Mouse (Mus musculus) kidney, embryonic 15.5 days (tissue): ENCODE results near the gene Tjap1. TPM values are rescaled to one million over a fixed set of nuclear protein-coding genes. Genes with fewer than 3 reads are reported as not detected.

ENCODE experiments used
- ATAC-seq: fragments of 200-750 bp; cut with Nextera tagmentation; replicated peaks from 2 replicates; pipeline ENCODE4 v1.8.0; 2017; ENCODE audit warnings: moderate TSS enrichment; ENCODE audit not compliant: low FRiP score
- H3K27ac ChIP-seq: fragments of 300-500 bp; sonication (generic); 2 replicates; pipeline ENCODE4 v1.5.1; 2015; ENCODE audit warnings: mild to moderate bottlenecking, inconsistent platforms
- H3K27me3 ChIP-seq: fragments of 300-500 bp; sonication (generic); 2 replicates; pipeline ENCODE4 v1.6.1; 2015; ENCODE audit warnings: inconsistent platforms
- H3K36me3 ChIP-seq: fragments of 300-500 bp; sonication (generic); 2 replicates; pipeline ENCODE4 v1.6.1; 2015; ENCODE audit warnings: inconsistent platforms
- H3K4me1 ChIP-seq: fragments of 300-500 bp; sonication (generic); 2 replicates; pipeline ENCODE4 v1.6.1; 2015; ENCODE audit warnings: inconsistent platforms
- H3K4me2 ChIP-seq: fragments of 300-500 bp; sonication (generic); 2 replicates; pipeline ENCODE4 v1.6.1; 2015; ENCODE audit warnings: moderate library complexity, mild to moderate bottlenecking, inconsistent platforms
- H3K4me3 ChIP-seq: fragments of 300-500 bp; sonication (generic); replicated peaks from 2 replicates; pipeline ENCODE4 v1.5.1; 2015; ENCODE audit warnings: mild to moderate bottlenecking, inconsistent platforms
- H3K9ac ChIP-seq: fragments of 300-500 bp; sonication (generic); 2 replicates; pipeline ENCODE4 v1.6.1; 2015; ENCODE audit warnings: mild to moderate bottlenecking, inconsistent platforms
- H3K9me3 ChIP-seq: fragments of 300-500 bp; sonication (generic); replicated peaks from 2 replicates; pipeline ENCODE4 v1.6.1; 2016; ENCODE audit warnings: inconsistent platforms
- WGBS: fragments of 180-500 bp; shearing (Covaris S2); methylation state at CpG from one replicate; pipeline ENCODE4 v1.1.7; 2015; ENCODE audit warnings: mixed read lengths; 5-methylcytosine and 5-hydroxymethylcytosine counted together
- polyA plus RNA-seq: library from polyadenylated mRNA; unstranded; fragments of >200 nt; fragmentation: Nextera tagmentation; extraction: Ambion mirVana; gene quantifications from 2 replicates; pipeline ENCODE4 v1.2.1, GENCODE M21; 2015

Tjap1 gene
- polyA plus RNA-seq, 1 experiment from 2014 or later: 47.7 TPM

DNA sequence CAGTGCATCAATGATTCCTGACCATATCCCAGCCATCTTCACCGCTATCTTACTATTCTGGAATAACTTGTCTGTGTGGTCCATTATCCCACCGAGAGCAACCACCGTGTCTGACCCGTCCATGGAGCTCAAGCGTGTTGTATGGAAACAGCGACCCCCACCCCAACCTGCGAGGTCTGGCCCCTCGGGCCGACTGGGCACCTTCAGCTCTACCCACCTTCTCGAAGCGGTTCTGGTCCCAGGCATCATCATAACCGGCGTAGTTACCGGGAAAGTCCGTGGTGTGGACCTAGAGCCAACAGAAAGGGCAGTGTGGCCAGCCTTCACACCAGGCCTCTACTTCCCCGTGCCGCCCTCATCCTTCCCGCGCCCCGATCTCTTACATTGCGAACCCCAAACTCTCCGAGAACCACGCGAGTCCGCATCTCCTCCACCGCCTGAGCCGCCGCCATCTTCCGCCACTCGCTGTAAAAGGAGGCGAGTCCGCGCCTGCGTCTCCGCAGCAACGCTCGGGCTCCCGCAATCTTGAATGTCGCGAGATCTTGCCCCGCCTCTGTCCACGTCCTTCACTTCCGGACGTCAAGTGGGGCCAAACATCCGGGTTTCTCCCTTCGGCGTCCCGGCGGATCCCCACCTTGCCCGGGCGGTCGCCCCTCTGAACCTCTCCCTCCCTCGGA lies 35.2 kb downstream of the Tjap1 start, which contains the start of the genes Polr1c and Yipf3:
Gene Polr1c (minus strand): TSS at position 543 of the 677 bp plus-strand sequence.
Gene Yipf3 (plus strand): TSS at position 569 of the 677 bp plus-strand sequence.
- peak within 1 kb of the TSS; percentile 89 for H3K4me2 ChIP-seq
- no peaks in the 10 kb centered on the region for H3K27me3 ChIP-seq
- peak within 1 kb of the TSS; percentile 73 for H3K27ac ChIP-seq
- peaks cover 25% of the 10 kb centered on the region for H3K4me1 ChIP-seq
- peak; percentile 90 for ATAC-seq
- peaks cover 72% of the 10 kb centered on the region for H3K36me3 ChIP-seq
- under 1% methylated on average over 53 of the region's 53 CpGs for WGBS
- H3K9ac ChIP-seq: peak within 1 kb of the TSS; percentile 93
- no peaks in the 10 kb centered on the region for H3K9me3 ChIP-seq
- H3K4me3 ChIP-seq: peak within 1 kb of the TSS; percentile 67

DNA sequence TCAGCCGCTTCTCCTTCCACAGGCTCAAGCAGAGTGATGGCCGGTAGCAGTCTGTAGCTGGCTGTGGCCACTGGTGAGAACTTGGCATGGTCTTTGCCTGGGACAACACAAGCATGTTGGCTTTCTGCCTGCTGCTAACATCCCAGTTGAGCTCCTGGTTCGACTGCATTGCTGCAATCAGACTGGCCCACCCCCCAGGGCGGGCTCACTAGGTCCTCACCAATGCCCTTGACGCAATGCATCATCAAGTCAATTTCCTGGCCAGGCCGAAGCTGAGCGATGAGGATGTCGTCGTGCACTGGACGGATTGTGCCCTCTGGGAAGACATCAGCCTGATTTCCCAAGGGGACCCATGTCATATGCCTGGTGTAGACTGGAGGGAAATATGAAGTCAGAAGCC lies 38.2 kb downstream of the Tjap1 start:
- 0 out of 2 replicates have a peak overlapping the region, but pooled peaks have one; percentile 22 for H3K27ac ChIP-seq
- no peaks in the 10 kb centered on the region for H3K9me3 ChIP-seq
- H3K4me3 ChIP-seq: no peak overlapping the region
- H3K4me2 ChIP-seq: no peak overlapping the region
- H3K4me1 ChIP-seq: peaks cover 25% of the 10 kb centered on the region
- H3K36me3 ChIP-seq: peaks cover 73% of the 10 kb centered on the region
- no peak overlapping the region for H3K9ac ChIP-seq
- 69% methylated on average over 10 of the region's 10 CpGs for WGBS
- H3K27me3 ChIP-seq: no peaks in the 10 kb centered on the region
- no peak for ATAC-seq

DNA sequence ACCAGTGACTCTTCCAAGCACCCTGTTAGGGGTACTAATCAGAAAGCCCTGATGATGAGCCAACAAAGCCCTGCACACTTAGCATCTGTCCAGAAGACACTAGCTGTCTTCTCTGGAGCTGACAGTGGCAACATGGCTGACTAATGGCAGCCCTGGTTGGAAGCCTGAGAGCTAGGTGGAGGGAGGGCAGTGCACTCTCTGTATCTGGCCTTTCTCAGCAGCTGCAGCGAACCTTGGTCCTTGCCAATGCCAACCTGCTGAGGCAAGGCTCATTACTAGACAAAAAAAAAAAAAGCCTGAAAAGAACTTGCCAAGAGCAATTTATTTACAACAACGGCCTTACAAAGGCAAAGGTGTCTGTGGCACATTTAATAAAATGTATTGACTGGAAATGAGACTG lies 39.2 kb downstream of the Tjap1 start:
- no peaks in the 10 kb centered on the region for H3K27me3 ChIP-seq
- H3K9me3 ChIP-seq: no peaks in the 10 kb centered on the region
- peaks cover 15% of the 10 kb centered on the region for H3K4me1 ChIP-seq
- H3K27ac ChIP-seq: no peak overlapping the region
- WGBS: 81% methylated on average over 2 of the region's 2 CpGs
- no peak overlapping the region for H3K4me2 ChIP-seq
- H3K9ac ChIP-seq: no peak overlapping the region
- no peak for ATAC-seq
- peaks cover 77% of the 10 kb centered on the region for H3K36me3 ChIP-seq
- H3K4me3 ChIP-seq: no peak overlapping the region

DNA sequence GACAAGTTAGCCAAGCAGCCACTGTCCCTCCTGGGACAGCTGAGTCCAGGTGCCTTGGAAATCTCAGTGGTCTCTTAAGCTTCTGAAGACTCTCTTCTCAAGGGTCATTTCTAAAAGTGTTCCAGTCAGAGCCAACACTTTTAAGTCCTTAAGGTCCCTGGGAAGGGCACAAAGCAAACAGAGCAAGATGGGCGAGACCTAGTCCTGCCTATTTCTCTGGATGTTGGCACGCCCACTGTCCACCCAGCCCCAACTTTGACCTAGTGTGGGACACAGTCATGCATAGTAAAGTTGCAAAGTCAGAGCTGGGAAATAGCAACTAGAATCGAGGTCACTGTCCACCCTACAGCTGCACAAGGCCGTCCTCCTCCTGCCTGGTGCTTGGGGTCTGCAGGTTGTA lies 39.8 kb downstream of the Tjap1 start:
- 79% methylated on average over 4 of the region's 4 CpGs for WGBS

DNA sequence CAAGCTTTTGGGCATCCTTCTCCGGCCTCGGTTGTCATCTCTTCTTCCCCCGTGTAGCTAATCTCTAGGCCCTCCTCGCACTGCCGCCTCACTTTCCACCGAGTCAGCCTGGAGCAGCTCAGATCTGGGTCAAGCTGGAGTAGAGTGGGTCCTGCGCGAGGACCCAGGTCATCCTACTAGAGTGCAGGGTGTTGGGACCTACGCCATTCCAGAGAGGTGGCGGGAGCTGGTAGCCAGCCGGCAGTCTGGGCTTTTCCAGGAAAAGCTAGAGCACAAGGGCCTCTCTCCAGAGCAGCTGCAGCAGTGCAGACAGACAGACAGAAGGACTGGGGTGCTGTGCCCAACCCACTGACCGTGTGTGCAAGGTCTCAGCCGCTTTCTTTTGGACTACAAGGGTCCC lies 40.6 kb downstream of the Tjap1 start:
- no peak overlapping the region for H3K4me2 ChIP-seq
- 86% methylated on average over 13 of the region's 13 CpGs for WGBS
- ATAC-seq: no peak
- no peak overlapping the region for H3K4me3 ChIP-seq
- H3K27ac ChIP-seq: no peak overlapping the region
- peaks cover 90% of the 10 kb centered on the region for H3K36me3 ChIP-seq
- H3K27me3 ChIP-seq: no peaks in the 10 kb centered on the region
- H3K9me3 ChIP-seq: no peaks in the 10 kb centered on the region
- no peak overlapping the region for H3K9ac ChIP-seq
- H3K4me1 ChIP-seq: peaks cover 14% of the 10 kb centered on the region

More for the DNA sequence above, 39.8 kb downstream of the Tjap1 start:
- peaks cover 83% of the 10 kb centered on the region for H3K36me3 ChIP-seq
- peaks cover 14% of the 10 kb centered on the region for H3K4me1 ChIP-seq
- H3K27me3 ChIP-seq: no peaks in the 10 kb centered on the region
- H3K9ac ChIP-seq: no peak overlapping the region
- H3K9me3 ChIP-seq: no peaks in the 10 kb centered on the region
- H3K27ac ChIP-seq: no peak overlapping the region
- H3K4me2 ChIP-seq: no peak overlapping the region
- H3K4me3 ChIP-seq: no peak overlapping the region
- no peak for ATAC-seq

DNA sequence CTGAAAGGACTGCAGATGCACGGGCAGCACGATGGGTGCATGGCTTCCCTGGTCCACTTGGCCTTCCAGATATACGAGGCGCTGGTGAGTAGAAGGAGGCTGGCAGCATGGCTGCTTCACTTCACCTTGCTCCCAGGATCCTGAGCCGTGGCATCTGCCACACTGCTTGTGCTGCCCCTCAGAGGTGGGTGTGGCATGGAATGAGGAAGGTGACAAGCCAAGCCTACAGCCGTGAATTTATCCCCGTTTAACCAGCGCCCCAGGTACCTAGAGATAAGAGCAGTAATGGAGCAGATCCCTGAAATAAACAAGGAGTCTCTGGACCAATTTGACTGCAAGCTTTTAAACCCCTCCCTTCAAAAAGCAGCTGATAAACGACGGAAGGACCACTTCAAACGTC lies 41.4 kb downstream of the Tjap1 start:
- H3K9me3 ChIP-seq: no peaks in the 10 kb centered on the region
- H3K9ac ChIP-seq: no peak overlapping the region
- H3K4me3 ChIP-seq: no peak overlapping the region
- peaks cover 98% of the 10 kb centered on the region for H3K36me3 ChIP-seq
- no peak for ATAC-seq
- 76% methylated on average over 11 of the region's 11 CpGs for WGBS
- no peaks in the 10 kb centered on the region for H3K27me3 ChIP-seq
- H3K27ac ChIP-seq: no peak overlapping the region
- peaks cover 6% of the 10 kb centered on the region for H3K4me1 ChIP-seq
- no peak overlapping the region for H3K4me2 ChIP-seq

DNA sequence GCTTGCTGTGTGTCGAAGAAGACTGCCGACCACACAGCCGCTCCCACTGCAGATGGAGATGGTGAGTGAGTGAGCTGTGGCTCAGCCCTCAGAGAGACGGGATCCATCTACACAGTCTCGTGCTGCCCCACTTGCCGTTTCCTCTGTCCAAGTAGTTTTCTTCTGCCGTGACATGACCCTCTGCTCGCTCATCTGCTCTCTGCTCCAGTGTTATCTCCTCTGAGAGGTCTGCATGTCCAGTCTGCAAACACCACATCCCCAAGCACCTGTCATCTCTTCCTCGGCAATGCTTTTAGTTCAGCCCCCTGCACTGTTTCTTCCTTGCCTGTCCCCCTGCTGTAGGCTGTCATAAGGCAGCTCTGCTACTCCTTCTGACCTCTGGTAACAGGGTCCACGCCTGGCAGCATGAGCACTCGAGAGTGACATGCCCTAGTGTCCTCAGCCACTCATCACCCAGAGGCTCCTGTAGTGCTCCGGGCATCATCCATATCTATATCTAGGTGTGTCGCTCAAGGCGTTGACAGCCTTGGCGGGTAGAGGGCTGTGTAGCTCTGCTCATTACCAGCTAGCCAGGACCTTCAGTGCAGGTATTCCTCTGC lies 43.2 kb downstream of the Tjap1 start:
- H3K4me2 ChIP-seq: no peak overlapping the region
- no peak overlapping the region for H3K9ac ChIP-seq
- H3K4me1 ChIP-seq: no peaks in the 10 kb centered on the region
- ATAC-seq: no peak
- H3K27me3 ChIP-seq: no peaks in the 10 kb centered on the region
- H3K36me3 ChIP-seq: peaks cover 93% of the 10 kb centered on the region
- H3K9me3 ChIP-seq: no peaks in the 10 kb centered on the region
- WGBS: 90% methylated on average over 15 of the region's 15 CpGs
- H3K4me3 ChIP-seq: no peak overlapping the region
- H3K27ac ChIP-seq: no peak overlapping the region

DNA sequence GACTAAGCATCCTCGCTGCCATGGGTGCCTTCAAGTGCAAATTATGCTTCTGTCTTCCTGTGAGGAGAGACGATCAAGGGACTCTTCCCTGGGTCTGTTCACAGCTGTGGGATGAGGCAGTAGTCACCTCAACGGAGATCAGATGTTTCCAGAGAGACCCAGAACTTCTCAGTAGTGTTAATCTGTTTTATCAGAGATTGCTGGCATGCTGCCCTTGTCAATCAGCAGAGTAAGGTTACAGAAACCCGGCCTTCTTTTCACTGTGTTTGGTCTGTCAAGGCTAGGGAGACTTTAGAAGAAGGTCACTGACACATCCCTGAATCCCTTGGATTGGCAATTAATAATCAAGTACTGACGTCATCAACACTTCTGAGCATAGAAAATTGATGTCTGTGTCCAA lies 45.3 kb downstream of the Tjap1 start:
- no peaks in the 10 kb centered on the region for H3K27me3 ChIP-seq
- no peak overlapping the region for H3K9ac ChIP-seq
- no peaks in the 10 kb centered on the region for H3K4me1 ChIP-seq
- no peak overlapping the region for H3K4me3 ChIP-seq
- H3K36me3 ChIP-seq: peaks cover 92% of the 10 kb centered on the region
- WGBS: 83% methylated on average over 5 of the region's 5 CpGs
- ATAC-seq: no peak
- H3K27ac ChIP-seq: no peak overlapping the region
- no peaks in the 10 kb centered on the region for H3K9me3 ChIP-seq
- H3K4me2 ChIP-seq: no peak overlapping the region

DNA sequence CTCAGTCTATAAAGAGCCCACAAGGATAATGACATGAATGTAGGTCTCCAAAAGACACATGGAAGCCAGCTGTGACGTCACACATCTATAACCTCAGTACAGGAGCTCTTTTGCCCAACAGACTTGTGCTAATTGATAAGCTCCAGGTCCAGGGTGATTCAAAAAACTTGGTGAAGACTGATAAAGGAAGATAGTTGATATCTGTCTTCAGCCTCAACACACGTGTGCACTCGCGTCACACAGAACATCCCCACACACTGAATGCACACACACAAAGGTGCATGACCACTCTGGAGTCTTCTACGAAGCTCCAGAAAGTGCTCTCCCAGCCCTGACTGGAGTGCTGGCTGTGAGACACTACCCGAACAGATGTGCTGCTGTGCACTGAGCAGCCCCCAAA lies 45.7 kb downstream of the Tjap1 start:
- H3K36me3 ChIP-seq: peaks cover 91% of the 10 kb centered on the region
- no peak overlapping the region for H3K4me2 ChIP-seq
- 91% methylated on average over 6 of the region's 6 CpGs for WGBS
- no peak overlapping the region for H3K27ac ChIP-seq
- no peaks in the 10 kb centered on the region for H3K9me3 ChIP-seq
- H3K4me3 ChIP-seq: no peak overlapping the region
- H3K27me3 ChIP-seq: no peaks in the 10 kb centered on the region
- no peak for ATAC-seq
- H3K9ac ChIP-seq: no peak overlapping the region
- no peaks in the 10 kb centered on the region for H3K4me1 ChIP-seq

DNA sequence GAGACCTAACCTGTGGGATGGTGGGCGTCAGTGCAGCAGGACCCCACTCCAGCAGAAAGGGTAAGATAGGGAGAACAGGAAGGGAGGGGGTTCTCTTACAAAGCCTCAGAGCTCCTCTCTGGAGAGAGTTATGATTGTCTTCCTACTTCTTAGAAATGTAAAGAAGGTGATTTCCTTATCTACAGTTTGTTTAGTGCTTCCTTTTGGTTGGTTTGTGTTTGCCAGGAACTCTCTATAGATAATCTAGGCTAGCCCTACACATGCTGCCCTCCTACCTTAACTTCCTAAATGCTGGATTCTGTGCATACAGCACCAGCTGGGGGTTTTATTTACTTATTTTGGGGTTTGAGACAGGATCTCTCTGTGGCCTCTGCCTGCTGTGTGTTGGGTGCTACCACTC lies 46.8 kb downstream of the Tjap1 start:
- peaks cover 89% of the 10 kb centered on the region for H3K36me3 ChIP-seq
- no peak overlapping the region for H3K9ac ChIP-seq
- WGBS: 92% methylated on average over 1 of the region's 1 CpGs

DNA sequence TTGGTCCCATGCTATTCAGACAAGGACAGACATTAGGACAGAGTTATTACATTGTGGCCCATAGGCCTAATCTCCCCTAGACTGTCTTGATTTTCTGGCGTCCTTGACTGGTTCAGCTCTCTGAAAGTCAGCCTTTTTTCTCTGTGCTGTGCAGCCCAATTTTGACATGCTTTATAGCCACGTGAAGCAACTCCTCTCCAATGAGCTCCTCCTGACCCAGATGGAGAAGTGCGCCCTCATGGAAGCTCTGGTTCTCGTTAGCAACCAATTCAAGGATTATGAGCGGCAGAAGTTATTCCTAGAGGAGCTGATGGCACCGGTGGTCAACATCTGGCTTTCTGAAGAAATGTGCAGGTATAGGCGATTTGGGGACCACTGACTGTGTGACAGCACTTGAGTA lies 55.2 kb downstream of the Tjap1 start:
- WGBS: 91% methylated on average over 7 of the region's 7 CpGs
- no peaks in the 10 kb centered on the region for H3K4me1 ChIP-seq
- no peak overlapping the region for H3K27ac ChIP-seq
- no peak overlapping the region for H3K4me3 ChIP-seq
- no peaks in the 10 kb centered on the region for H3K9me3 ChIP-seq
- no peak overlapping the region for H3K4me2 ChIP-seq
- H3K36me3 ChIP-seq: peaks cover 97% of the 10 kb centered on the region
- no peak for ATAC-seq
- H3K9ac ChIP-seq: no peak overlapping the region
- H3K27me3 ChIP-seq: no peaks in the 10 kb centered on the region

More for the DNA sequence above, 46.8 kb downstream of the Tjap1 start:
- H3K4me3 ChIP-seq: no peak overlapping the region
- H3K9me3 ChIP-seq: no peaks in the 10 kb centered on the region
- H3K27me3 ChIP-seq: no peaks in the 10 kb centered on the region
- ATAC-seq: no peak
- no peaks in the 10 kb centered on the region for H3K4me1 ChIP-seq
- no peak overlapping the region for H3K4me2 ChIP-seq
- H3K27ac ChIP-seq: no peak overlapping the region

DNA sequence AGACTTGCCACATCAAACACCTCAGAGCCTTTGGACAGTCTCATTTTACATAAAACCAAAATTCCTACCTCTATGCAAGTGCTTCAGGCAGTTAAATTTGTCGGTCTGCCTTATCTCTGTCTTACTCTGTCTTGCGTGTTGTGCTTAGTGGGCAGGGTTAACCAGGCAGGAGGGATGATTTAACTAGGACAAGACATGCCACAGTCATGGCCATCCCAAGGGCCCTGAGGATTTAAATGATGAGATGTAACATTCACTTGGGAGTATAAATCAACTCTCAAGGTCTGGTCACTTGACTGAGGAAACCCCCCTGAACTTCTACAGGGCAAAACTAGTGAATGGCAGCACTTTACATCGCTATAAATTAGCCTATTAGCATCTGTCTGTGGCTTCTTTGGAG lies 61.2 kb downstream of the Tjap1 start:
- Histone ChIP-seq H3K9me3 (no peaks in the 10 kb centered on the region), H3K36me3 (peaks cover 100% of the 10 kb centered on the region), H3K4me2 (no peak overlapping the region), H3K4me1 (no peaks in the 10 kb centered on the region), H3K4me3 (no peak overlapping the region), H3K27ac (no peak overlapping the region), H3K9ac (no peak overlapping the region), H3K27me3 (no peaks in the 10 kb centered on the region)
- WGBS: 85% methylated on average over 3 of the region's 3 CpGs
- ATAC-seq: no peak
